Mouse (Mus musculus) frontal cortex, adult 2 months (tissue): Measurements from ENCODE around the gene Hist1h2ap. TPM values are rescaled to one million over a fixed set of nuclear protein-coding genes. Genes with fewer than 3 reads are reported as not detected.
"Not testable (repeated sequence)": the region's sequence is repeated elsewhere in the genome, so short reads cannot be mapped to it uniquely, and the experiment has no call there.

ENCODE experiments used
- DNase-seq, 2 experiments: peaks; one replicate each; pipeline ENCODE4 v3.0.0; 2022; ENCODE audit warnings: low spot score in 1 of 2; ENCODE audit errors: extremely low spot score in 1 of 2
- polyA plus RNA-seq: library from polyadenylated mRNA; depleted of rRNA; stranded (reverse); fragments of >200 nt; gene quantifications from 2 replicates; pipeline ENCODE4 v1.2.3, GENCODE M21; 2012; rRNA removed

The Hist1h2ap gene
- polyA plus RNA-seq, 1 experiment: 3.5 TPM

GRCm38 (mm10) chr13:21811074-21811473, 22.2 kb downstream of the Hist1h2ap start:
- not testable (repeated sequence) for DNase-seq

- not testable (repeated sequence) for DNase-seq
Observed at GRCm38 (mm10) chr13:21810073-21810472, 23.2 kb downstream of the Hist1h2ap start, which contains the start of the genes Hist1h2bq and Hist1h2ao. Gene Hist1h2bq (minus strand): TSS chr13:21810197. Gene Hist1h2ao (plus strand): TSS chr13:21810465.

GRCm38 (mm10) chr13:21803058-21803457, 30.2 kb downstream of the Hist1h2ap start:
- not testable (repeated sequence) for DNase-seq

- DNase-seq: not testable (repeated sequence)
Observed at GRCm38 (mm10) chr13:21797163-21797562, 36.1 kb downstream of the Hist1h2ap start.

- DNase-seq: peak in 1 of 2 experiments; percentile 28
Observed at GRCm38 (mm10) chr13:21795584-21795983, 37.7 kb downstream of the Hist1h2ap start.

GRCm38 (mm10) chr13:21790601-21791283, 42.6 kb downstream of the Hist1h2ap start:
- DNase-seq: no peak

GRCm38 (mm10) chr13:21789925-21790324, 43.4 kb downstream of the Hist1h2ap start:
- DNase-seq: no peak

GRCm38 (mm10) chr13:21787760-21788593, 45.3 kb downstream of the Hist1h2ap start:
- DNase-seq: no peak

GRCm38 (mm10) chr13:21786899-21787629, 46.2 kb downstream of the Hist1h2ap start, which contains the start of the genes Hist1h2an and Hist1h2bp:
Gene Hist1h2an (minus strand): TSS chr13:21787218.
Gene Hist1h2bp (plus strand): TSS chr13:21787461.
- DNase-seq: peak; percentile 94 to 99

GRCm38 (mm10) chr13:21786189-21786898, 47.0 kb downstream of the Hist1h2ap start:
- no peak for DNase-seq

GRCm38 (mm10) chr13:21784311-21784710, 49.0 kb downstream of the Hist1h2ap start:
- no peak for DNase-seq

GRCm38 (mm10) chr13:21783734-21784161, 49.6 kb downstream of the Hist1h2ap start:
- peak in 1 of 2 experiments; percentile 63 for DNase-seq

GRCm38 (mm10) chr13:21783255-21783617, 50.1 kb downstream of the Hist1h2ap start, which contains the start of gene Hist1h3i:
Gene Hist1h3i (minus strand): TSS chr13:21783370.
- DNase-seq: peak; percentile 77 to 93

Other genes with a start within 250 kb of the Hist1h2ap start
- gene Olfr1362, start 219.5 kb downstream of the Hist1h2ap start, polyA plus RNA-seq: not detected in 2 replicates
- gene Olfr11, start 191.0 kb downstream of the Hist1h2ap start, polyA plus RNA-seq: not detected in 2 replicates
- gene Olfr1361, start 170.1 kb downstream of the Hist1h2ap start, polyA plus RNA-seq: not detected in 2 replicates
- not detected in 2 replicates for gene Olfr1360, start 156.1 kb downstream of the Hist1h2ap start, polyA plus RNA-seq
- not detected in 2 replicates for gene Olfr1359, start 135.4 kb downstream of the Hist1h2ap start, polyA plus RNA-seq
- not detected in 2 replicates for gene Hist1h2bl, start 117.4 kb downstream of the Hist1h2ap start, polyA plus RNA-seq
- 1.2 and 1.5 TPM in 2 replicates for gene Hist1h2ai, start 117.1 kb downstream of the Hist1h2ap start, polyA plus RNA-seq
- gene Hist1h3h, start 115.8 kb downstream of the Hist1h2ap start, polyA plus RNA-seq: 1.8 TPM in 2 replicates
- 0.52 and 0.80 TPM in 2 replicates for gene Hist1h2bm, start 111.5 kb downstream of the Hist1h2ap start, polyA plus RNA-seq
- 3.3 and 4.1 TPM in 2 replicates for gene Hist1h4j, start 98.4 kb downstream of the Hist1h2ap start, polyA plus RNA-seq
- gene Hist1h4k, start 83.0 kb downstream of the Hist1h2ap start, polyA plus RNA-seq: 12.6 and 16.6 TPM in 2 replicates
- gene Hist1h2ak, start 79.7 kb downstream of the Hist1h2ap start, polyA plus RNA-seq: 1.1 and 1.7 TPM in 2 replicates
- 0.82 and 1.9 TPM in 2 replicates for gene Hist1h2bn, start 79.4 kb downstream of the Hist1h2ap start, polyA plus RNA-seq
- gene Hist1h1b, start 52.9 kb downstream of the Hist1h2ap start, polyA plus RNA-seq: 0.18 and 0.71 TPM in 2 replicates
- gene Hist1h3i, start 50.1 kb downstream of the Hist1h2ap start, polyA plus RNA-seq: 3.1 and 4.5 TPM in 2 replicates
- gene Hist1h2an, start 46.3 kb downstream of the Hist1h2ap start, polyA plus RNA-seq: not detected in 2 replicates
- 0.32 and 0.57 TPM in 2 replicates for gene Hist1h2bp, start 46.0 kb downstream of the Hist1h2ap start, polyA plus RNA-seq
- gene Hist1h2bq, start 23.3 kb downstream of the Hist1h2ap start, polyA plus RNA-seq: 1.5 and 1.9 TPM in 2 replicates
- gene Hist1h2ao, start 23.0 kb downstream of the Hist1h2ap start, polyA plus RNA-seq: not detected in 2 replicates
- not detected in 2 replicates for gene Hist1h4m, start 21.8 kb downstream of the Hist1h2ap start, polyA plus RNA-seq
- 12.0 and 12.7 TPM in 2 replicates for gene Hist1h4n, start 1.3 kb downstream of the Hist1h2ap start, polyA plus RNA-seq
- 0.21 and 0.96 TPM in 2 replicates for gene Hist1h2br, start 236 bp upstream of the Hist1h2ap start, polyA plus RNA-seq
- gene Zfp184, start 111.6 kb upstream of the Hist1h2ap start, polyA plus RNA-seq: 2.2 and 2.6 TPM in 2 replicates
- gene Pom121l2, start 147.7 kb upstream of the Hist1h2ap start, polyA plus RNA-seq: not detected in 2 replicates
- gene Prss16, start 176.2 kb upstream of the Hist1h2ap start, polyA plus RNA-seq: 0.56 and 1.4 TPM in 2 replicates
- 0.80 TPM in 1 of 2 replicates, not detected in the other for gene Hist1h2ah, start 202.1 kb upstream of the Hist1h2ap start, polyA plus RNA-seq
- 0.36 and 0.65 TPM in 2 replicates for gene Hist1h2bk, start 202.4 kb upstream of the Hist1h2ap start, polyA plus RNA-seq
- gene Hist1h4i, start 207.9 kb upstream of the Hist1h2ap start, polyA plus RNA-seq: 12.2 and 13.3 TPM in 2 replicates
- 0.36 and 0.38 TPM in 2 replicates for gene Hist1h2ag, start 209.4 kb upstream of the Hist1h2ap start, polyA plus RNA-seq
- 0.78 and 1.6 TPM in 2 replicates for gene Hist1h2bj, start 209.7 kb upstream of the Hist1h2ap start, polyA plus RNA-seq